Mouse (Mus musculus) gastrocnemius, adult 8-10 months (tissue): ENCODE measurements at regions not wholly inside any gene's neighbourhood (a gene's known extent, or its start where the extent isn't known, plus 50 kb on each side); places are given as distances from the start of the nearest gene placed in this dataset.

ENCODE experiments used
- DNase-seq, 2 experiments: peaks; one replicate each; pipeline ENCODE4 v3.0.0; 2022; ENCODE audit warnings: low spot score in 2 of 2

GRCm38 (mm10) chr10:91319442-91320112, 138.5 kb upstream of the Tmpo start:
- DNase-seq: no peak

- DNase-seq: no peak
Observed at GRCm38 (mm10) chr10:91314441-91314840, 133.3 kb upstream of the Tmpo start.

GRCm38 (mm10) chr10:91313316-91313715, 132.2 kb upstream of the Tmpo start:
- no peak for DNase-seq

DNA sequence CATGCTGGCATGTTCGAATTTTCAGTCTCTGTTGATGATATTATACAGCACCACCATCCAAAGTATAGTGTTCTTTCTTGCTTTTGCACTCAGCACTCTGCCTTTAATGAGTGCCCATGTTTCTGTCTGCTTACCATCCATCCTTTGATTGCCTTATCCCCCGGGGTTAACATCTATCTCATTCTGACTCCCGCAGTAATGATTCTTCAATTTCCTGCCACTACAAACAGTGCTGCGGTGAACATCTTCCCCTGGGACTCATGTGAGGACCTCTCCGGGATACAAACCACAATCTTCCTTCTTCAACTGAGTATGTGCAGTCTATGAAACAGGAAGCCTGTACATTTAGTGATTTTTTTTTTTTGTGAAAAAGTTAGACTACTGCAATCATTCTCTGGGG, 131.8 kb upstream of the Tmpo start:
- no peak for DNase-seq

DNA sequence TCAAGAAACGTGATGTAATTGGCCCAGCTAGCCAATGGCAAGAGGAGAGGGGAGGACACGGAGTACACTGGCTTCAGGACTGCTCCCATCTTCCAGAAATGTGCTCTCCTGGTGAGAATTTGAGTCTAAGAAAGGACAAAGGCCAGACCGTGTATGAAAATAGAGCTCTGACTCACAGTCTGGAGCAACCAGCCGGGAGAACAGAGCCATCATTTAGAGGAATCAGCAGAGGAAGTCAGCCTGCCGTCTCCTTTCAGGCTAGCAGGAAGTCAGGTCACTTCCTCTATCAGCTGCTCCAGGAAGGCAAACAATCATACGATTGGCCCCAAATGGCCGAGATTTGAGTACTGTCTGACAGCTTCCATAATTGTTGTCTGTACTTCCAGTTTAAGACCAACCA, 119.0 kb upstream of the Tmpo start:
- no peak for DNase-seq

DNA sequence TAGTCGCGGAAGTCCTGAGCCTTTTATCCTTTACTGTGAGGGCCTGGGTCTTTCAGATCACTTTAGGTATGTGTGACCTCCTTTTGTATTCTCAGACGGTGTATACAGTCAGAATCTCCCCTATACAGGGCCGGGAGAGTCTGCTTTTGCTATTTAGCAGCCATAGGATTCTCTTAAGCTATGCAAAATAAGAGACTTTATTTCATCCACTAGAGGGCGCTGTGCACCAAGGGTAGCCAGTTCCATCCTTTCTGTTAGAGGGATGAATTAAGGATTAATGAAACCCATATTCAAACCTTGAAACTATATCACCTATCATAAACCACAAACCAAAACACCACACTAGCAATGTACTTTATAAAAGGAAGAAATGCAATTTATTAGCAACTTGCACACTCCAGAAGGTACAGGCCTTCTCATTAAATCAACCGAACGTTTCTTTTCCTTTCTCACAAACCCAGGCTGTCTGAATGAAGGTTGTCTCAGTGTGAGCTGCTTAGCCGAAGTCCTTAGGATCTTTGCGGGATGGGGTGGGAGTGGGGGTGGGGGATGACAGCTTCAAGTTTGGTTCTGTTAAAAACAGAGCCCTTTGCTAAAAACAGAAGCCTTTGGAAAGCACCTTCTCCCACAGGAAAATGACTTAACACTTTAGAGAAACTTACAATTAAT, 116.8 kb upstream of the Tmpo start:
- no peak for DNase-seq

DNA sequence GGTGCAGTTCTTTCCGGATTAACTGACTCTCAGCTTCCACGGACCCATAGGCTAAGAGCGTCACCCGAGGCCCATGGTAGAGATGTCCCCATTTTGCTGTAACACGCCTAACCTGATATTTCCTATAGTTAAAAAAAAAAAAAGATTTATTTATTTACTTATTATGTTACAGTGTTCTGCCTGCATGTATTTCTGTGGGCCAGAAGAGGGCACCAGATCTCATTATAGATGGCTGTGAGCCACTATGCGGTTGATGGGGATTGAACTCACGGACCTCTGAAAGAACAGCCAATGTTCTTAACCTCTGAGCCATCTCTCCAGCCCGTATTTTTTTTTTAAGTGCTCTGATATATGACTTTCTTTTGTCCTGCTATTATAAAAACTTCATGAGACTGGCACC, 114.2 kb upstream of the Tmpo start:
- DNase-seq: no peak

GRCm38 (mm10) chr10:91293226-91293625, 112.1 kb upstream of the Tmpo start:
- no peak for DNase-seq

GRCm38 (mm10) chr10:91284259-91284658, 103.1 kb upstream of the Tmpo start:
- no peak for DNase-seq

GRCm38 (mm10) chr10:91270955-91271741, 90.0 kb upstream of the Tmpo start:
- DNase-seq: peak; percentile 72 to 73

DNA sequence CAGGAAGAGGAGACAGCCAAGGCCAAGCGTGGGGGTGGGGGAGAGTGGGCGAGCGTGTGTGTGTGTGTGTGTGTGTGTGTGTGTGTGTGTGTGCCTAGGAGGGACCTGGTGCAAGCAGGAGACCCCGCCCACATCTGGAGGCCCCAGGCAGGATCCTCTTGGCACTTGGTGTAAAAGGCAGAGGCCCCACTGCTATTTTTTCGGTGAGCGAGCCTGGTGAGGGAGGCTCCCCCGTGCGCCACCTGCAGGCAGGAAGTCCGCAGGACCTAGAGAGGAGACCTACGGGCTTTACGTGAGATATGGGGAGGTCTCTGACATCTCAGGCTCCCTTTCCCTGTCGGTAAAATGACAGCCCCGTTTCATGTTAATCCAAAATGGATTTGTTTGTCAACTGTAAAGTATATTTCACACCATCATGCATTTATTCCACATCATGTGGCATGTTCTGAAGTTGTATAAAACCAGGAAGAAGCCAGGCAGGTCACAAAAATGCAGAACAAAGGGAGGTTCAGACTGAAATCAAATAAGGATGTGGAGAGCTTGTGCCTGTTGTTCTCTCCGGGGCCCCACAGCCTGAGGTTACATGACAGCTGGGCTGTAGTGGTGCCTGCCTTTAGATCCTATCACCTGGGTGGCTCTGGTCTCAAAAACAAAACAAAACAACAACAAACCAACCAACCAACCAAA, 89.3 kb upstream of the Tmpo start:
- peak; percentile 21 to 37 for DNase-seq

- no peak for DNase-seq
Observed at GRCm38 (mm10) chr10:91267886-91268285, 86.8 kb upstream of the Tmpo start.

GRCm38 (mm10) chr10:91260416-91260815, 79.3 kb upstream of the Tmpo start:
- no peak for DNase-seq

- no peak for DNase-seq
Observed at GRCm38 (mm10) chr10:91249681-91250195, 68.6 kb upstream of the Tmpo start.

- no peak for DNase-seq
Observed at GRCm38 (mm10) chr10:91244297-91244696, 63.2 kb upstream of the Tmpo start.

GRCm38 (mm10) chr10:91242491-91243046, 61.5 kb upstream of the Tmpo start:
- DNase-seq: no peak

GRCm38 (mm10) chr10:91241611-91242005, 60.5 kb upstream of the Tmpo start:
- DNase-seq: peak in 1 of 2 experiments; percentile 43

DNA sequence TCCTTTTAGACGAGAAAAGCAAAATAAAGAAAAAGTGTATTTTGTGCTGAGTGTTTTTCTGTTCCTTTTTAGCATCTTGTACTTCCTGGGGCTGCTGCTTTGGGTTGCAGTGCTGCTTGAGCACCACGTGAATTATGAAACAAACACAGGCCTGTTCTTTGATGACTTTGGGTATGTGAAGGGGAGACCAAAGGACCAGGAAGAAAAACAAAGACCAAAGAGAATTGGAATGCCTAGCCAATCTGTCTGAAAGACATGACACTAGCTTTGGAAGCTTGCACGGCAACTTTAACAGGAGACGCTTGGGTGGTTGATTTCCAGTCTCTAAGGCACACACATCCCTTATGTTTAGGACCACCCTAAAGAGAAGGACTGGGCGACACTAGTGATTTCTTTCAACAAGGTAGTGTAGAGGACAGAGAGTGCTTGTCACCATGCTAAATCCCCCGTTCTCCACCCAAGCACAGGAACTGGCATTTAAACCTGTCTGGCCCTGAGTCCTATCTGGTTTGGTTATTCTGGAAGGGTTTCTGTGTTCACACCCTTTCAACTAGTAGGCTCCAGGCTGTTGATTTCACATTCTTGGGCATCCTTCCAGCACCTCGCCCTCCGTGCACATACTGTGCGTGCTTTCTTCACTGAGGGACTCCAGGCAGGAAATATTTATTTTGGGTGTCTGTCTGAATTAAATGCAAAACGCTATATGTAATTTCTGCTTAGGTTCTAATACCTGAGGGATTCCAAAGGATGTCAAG, 59.9 kb upstream of the Tmpo start:
- peak; percentile 53 to 70 for DNase-seq

DNA sequence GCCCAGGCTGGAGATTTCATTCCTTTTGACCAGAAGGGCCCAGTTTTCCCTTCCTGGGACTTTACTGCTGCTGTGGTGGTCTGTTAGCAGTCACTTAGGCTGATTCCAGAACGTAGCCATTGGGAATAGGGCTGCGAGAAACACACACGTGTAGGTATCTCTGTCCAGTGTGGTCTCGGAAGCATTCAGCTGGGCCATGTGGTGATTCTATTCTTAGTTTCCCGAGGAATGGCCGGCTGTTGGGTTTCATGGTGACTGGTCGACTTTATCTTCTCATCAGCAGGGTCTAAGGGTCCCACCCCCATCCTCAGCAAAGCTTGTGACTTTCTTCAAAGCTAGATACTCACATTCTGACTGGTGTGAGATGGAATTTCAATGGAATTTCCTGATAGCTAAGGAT, 59.2 kb upstream of the Tmpo start:
- DNase-seq: no peak

DNA sequence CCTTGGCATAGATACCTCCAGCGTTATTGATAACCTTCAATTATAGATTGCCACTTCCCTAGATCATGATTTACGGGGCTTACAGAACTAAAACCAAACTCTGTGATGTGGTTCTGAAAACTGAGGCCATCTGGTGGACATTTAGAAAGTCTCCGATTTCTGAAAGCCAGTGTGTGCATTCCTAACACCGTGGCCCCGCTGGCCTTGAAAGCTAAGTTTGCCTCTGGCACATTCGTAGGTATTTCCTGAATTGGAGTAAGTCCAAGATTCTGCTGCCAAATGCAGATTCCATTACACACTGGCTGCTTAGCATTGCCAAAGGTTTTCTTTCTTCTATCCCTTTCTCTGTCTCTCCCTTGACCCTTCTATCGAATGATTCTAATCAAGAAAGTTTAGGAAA, 55.7 kb upstream of the Tmpo start:
- no peak for DNase-seq

GRCm38 (mm10) chr10:91234709-91235108, 53.6 kb upstream of the Tmpo start:
- no peak for DNase-seq
